Mouse (Mus musculus): ENCODE data around the gene Anp32a. TPM values are rescaled to one million over a fixed set of nuclear protein-coding genes. Genes with fewer than 3 reads are reported as not detected.
A peak's percentile ranks its signal among the peaks of the same experiment; 100 is the strongest.

Anp32a gene
- polyA plus RNA-seq, 1 experiment from 2014 or later: 206 TPM

DNA sequence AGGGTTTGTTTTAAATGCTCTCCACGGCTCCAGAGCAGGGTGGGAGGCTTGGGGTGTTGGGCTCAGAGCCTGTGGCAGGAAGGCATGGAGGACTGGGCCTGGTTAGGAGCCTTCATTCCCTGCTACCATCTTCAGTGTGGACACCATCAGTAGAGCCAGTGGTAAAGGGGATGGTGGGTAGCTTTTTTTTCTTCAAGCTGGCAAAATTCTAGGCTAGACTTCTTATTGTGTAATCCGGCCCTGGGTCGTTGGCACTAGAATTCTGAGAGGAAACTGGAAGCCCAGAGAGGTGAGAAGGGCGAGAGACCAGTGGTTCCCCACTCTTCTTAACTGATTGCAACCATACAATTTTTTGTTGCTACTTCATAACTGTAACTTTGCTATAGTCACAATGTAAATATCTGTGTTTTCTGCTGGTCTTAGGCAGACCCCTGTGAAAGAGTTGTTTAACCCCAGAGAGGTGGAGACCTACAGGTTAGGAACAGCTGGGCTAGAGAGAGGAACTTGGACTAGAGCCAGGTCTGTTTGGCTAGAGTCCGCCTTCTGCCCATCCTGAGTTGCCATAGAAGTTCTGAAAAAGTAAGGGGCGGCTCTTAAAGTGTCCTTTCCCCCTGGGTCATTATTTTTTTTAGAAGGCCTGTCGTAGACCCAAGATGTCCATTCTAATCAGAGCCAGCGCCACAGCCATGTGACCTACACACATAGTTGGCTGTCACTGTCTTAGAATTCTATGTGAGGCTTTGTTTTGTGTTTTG, 24.4 kb downstream of the Anp32a start:
- WGBS: 71% methylated on average over 8 of the region's 8 CpGs
- H3K36me3 ChIP-seq (ENCODE audit: control insufficient read depth, insufficient read depth, low read length): no peaks in the 10 kb centered on the region
- ATAC-seq: no peak
- H3K4me2 ChIP-seq (ENCODE audit: low read depth, low read length): no peak overlapping the region
- no peaks in the 10 kb centered on the region for H3K27me3 ChIP-seq (replicated peaks; ENCODE audit: control insufficient read depth, insufficient read depth, low read length)
- no peak overlapping the region for H3K9ac ChIP-seq (ENCODE audit: low read depth, low read length)
- H3K9me3 ChIP-seq (ENCODE audit: control insufficient read depth, low read length): no peaks in the 10 kb centered on the region
- no peak overlapping the region for H3K4me3 ChIP-seq (ENCODE audit: low read length)
- H3K27ac ChIP-seq (ENCODE audit: low read length): no peak overlapping the region
- peaks cover 76% of the 10 kb centered on the region for H3K4me1 ChIP-seq (ENCODE audit: control insufficient read depth, insufficient read depth, low read length)

DNA sequence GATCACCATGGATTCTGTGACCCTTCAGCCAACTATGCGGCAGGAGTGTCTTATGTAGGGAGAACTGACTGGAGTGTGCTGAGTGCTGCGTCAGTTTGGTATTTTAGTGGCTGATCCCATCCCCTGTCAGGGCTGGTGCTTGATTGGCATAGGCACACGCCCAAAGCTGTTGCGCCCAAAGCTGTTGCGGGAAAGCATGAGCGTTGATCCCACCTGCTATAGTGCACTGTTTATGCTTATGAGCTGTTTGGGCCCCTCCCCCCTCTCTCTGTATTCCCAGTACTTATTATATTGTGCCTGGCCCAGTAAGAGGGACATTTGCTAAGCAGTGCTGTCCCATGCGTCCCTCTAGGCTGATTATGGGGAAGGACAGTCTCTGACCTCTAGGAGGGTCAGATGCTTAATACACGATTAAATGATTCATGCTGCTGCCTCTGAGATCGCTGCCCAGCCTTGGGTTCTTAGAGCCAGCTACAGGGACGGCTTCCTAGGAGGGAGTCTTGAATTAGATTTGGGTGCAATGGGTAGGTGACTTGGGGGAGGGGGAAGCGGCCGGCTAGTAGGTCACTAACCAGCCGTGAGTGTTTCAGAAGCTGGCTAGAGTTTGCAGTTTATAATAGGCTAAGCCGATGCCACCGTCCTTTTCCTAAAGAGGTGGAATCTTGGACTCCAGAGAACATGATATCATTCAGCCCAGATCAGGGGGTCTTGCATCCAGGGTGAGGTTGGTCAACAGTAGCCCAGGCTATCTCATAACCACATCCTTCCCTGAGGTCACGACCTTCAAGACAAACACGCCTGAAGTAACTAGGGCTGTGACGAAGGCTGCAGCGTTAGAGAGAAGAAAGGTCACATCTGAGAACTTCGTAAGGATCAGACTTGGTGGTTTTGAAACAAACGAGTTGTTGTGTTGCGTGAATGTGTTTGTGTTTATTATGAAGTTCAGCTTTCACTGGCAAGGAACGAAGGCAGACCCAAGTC, 25.7 kb downstream of the Anp32a start:
- H3K9ac ChIP-seq (ENCODE audit: low read depth, low read length): no peak overlapping the region
- no peak overlapping the region for H3K4me2 ChIP-seq (ENCODE audit: low read depth, low read length)
- H3K4me1 ChIP-seq (ENCODE audit: control insufficient read depth, insufficient read depth, low read length): peaks cover 85% of the 10 kb centered on the region
- ATAC-seq: no peak
- no peak overlapping the region for H3K4me3 ChIP-seq (ENCODE audit: low read length)
- H3K27me3 ChIP-seq (replicated peaks; ENCODE audit: control insufficient read depth, insufficient read depth, low read length): no peaks in the 10 kb centered on the region
- no peak overlapping the region for H3K27ac ChIP-seq (ENCODE audit: low read length)
- H3K9me3 ChIP-seq (ENCODE audit: control insufficient read depth, low read length): no peaks in the 10 kb centered on the region
- 59% methylated on average over 23 of the region's 23 CpGs for WGBS
- no peaks in the 10 kb centered on the region for H3K36me3 ChIP-seq (ENCODE audit: control insufficient read depth, insufficient read depth, low read length)

DNA sequence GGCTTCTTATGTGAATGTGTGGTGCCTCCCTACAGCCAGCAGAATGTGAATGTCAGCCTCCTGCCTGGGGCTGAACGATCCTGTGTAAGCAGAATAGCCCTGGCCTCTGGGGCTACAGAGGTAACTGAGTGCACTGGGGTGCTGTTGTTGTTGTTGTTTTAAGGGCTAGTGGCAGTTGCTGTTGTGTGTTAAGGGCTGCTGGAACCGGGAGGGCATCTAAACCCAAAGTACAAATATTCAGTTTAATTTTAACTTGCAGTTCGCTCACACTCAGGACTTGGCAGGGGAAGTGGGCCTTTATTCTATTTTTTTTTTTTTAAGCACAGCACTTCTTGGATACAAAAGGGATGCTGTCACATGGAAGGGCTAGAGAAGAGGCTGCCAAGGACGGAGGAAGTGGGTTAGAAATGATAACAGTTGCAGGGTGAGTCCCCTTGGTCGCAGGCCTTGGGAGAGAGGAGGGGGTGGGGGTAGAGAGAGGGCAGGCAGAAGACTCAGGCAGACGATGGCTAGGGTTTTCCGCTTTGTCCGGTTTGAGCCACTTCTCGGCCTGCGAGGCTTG, 26.5 kb downstream of the Anp32a start:
- Histone ChIP-seq H3K27me3 (replicated peaks; ENCODE audit: control insufficient read depth, insufficient read depth, low read length) (no peaks in the 10 kb centered on the region), H3K9me3 (ENCODE audit: control insufficient read depth, low read length) (no peaks in the 10 kb centered on the region), H3K9ac (ENCODE audit: low read depth, low read length) (no peak overlapping the region), H3K4me3 (ENCODE audit: low read length) (no peak overlapping the region), H3K27ac (ENCODE audit: low read length) (no peak overlapping the region; the same call in 1 of the 2 replicates), H3K4me2 (ENCODE audit: low read depth, low read length) (no peak overlapping the region), H3K36me3 (ENCODE audit: control insufficient read depth, insufficient read depth, low read length) (no peaks in the 10 kb centered on the region), H3K4me1 (ENCODE audit: control insufficient read depth, insufficient read depth, low read length) (peaks cover 85% of the 10 kb centered on the region)
- 38% methylated on average over 10 of the region's 10 CpGs for WGBS
- ATAC-seq: no peak

DNA sequence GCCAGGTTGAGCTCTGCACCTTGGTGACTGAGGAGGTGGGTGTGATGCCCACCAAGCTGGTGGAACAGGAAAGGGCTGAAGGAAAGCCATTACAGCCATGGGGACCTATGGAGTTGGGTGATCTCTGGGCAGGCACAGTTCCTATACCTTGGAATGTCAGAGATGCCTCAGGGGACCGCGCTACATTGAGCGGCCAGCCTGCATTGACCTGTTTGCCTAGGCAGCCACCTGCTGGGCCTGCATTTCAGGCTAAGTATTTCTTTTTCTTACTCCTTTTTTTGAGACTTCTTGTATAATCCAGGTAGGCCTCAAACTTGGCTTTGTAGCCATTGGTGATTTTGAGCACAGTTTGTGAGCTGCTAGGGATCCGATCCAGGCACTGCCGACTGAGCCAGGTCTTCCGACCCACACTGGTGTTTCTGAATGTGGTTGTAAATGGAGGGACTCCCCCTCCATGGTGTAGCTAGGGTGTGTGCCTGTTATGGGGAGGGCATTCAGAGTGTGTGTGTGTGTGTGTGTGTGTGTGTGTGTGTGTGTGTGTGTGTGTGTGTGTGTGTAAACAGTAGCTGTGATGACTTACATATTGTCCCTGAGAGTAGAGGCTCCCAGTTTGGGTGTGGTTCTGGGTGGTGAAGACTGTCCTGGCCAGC, 27.3 kb downstream of the Anp32a start:
- WGBS: 76% methylated on average over 6 of the region's 6 CpGs
- Histone ChIP-seq H3K4me3 (ENCODE audit: low read length) (no peak overlapping the region), H3K9ac (ENCODE audit: low read depth, low read length) (0 out of 2 replicates have a peak overlapping the region, but pooled peaks have one; percentile 17), H3K27me3 (replicated peaks; ENCODE audit: control insufficient read depth, insufficient read depth, low read length) (no peaks in the 10 kb centered on the region), H3K27ac (ENCODE audit: low read length) (no peak overlapping the region), H3K4me2 (ENCODE audit: low read depth, low read length) (no peak overlapping the region), H3K36me3 (ENCODE audit: control insufficient read depth, insufficient read depth, low read length) (no peaks in the 10 kb centered on the region), H3K4me1 (ENCODE audit: control insufficient read depth, insufficient read depth, low read length) (peaks cover 84% of the 10 kb centered on the region), H3K9me3 (ENCODE audit: control insufficient read depth, low read length) (no peaks in the 10 kb centered on the region)
- 0 out of 2 replicates have a peak, but pooled peaks have one; percentile 11 for ATAC-seq

DNA sequence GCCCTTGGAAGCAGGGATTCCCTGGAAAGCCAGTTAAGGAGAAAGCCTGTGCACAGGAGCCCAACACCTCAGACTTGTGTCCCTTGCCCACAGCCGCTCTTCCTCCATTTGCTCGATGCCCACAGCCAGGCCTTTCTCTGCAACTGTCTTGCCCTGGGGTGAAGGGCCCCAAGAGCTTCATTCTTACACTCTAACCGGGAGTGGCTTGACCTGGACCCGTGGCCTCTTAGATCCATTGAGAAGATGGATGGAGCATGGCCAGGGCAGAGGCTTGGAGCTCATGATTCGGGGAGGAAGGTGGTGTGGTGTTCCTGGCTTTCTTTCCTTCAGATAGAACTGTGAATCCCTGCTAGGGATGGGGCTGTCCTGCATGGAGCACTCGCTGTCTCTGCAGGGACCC, 28.1 kb downstream of the Anp32a start:
- Histone ChIP-seq H3K27ac (ENCODE audit: low read length) (no peak overlapping the region), H3K9ac (ENCODE audit: low read depth, low read length) (no peak overlapping the region), H3K4me3 (ENCODE audit: low read length) (no peak overlapping the region), H3K4me1 (ENCODE audit: control insufficient read depth, insufficient read depth, low read length) (peaks cover 84% of the 10 kb centered on the region), H3K9me3 (ENCODE audit: control insufficient read depth, low read length) (no peaks in the 10 kb centered on the region), H3K36me3 (ENCODE audit: control insufficient read depth, insufficient read depth, low read length) (no peaks in the 10 kb centered on the region), H3K27me3 (replicated peaks; ENCODE audit: control insufficient read depth, insufficient read depth, low read length) (no peaks in the 10 kb centered on the region), H3K4me2 (ENCODE audit: low read depth, low read length) (no peak overlapping the region)
- WGBS: 66% methylated on average over 6 of the region's 6 CpGs
- ATAC-seq: no peak

DNA sequence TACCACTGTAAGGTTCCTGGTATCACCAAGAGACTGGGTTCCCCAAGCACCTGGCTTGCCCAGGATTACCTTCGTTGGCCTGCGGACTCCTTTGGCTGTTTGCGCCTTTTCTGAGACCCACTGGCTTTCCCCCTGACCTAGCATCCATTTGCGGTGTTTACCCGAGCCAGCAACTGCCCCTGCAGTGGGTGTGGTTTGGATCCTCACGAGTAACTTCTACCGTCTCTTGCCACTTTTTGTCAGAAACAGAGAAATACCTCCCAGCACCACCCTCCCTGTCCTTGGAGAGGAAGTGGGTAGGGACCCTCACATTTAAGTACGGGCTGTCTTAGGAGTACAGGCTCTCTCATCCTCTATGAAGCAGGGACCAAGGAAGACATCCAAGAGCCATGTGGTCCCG, 29.1 kb downstream of the Anp32a start:
- Histone ChIP-seq H3K27ac (ENCODE audit: low read length) (no peak overlapping the region), H3K9me3 (ENCODE audit: control insufficient read depth, low read length) (no peaks in the 10 kb centered on the region), H3K4me2 (ENCODE audit: low read depth, low read length) (no peak overlapping the region), H3K27me3 (replicated peaks; ENCODE audit: control insufficient read depth, insufficient read depth, low read length) (no peaks in the 10 kb centered on the region), H3K4me1 (ENCODE audit: control insufficient read depth, insufficient read depth, low read length) (peaks cover 84% of the 10 kb centered on the region), H3K36me3 (ENCODE audit: control insufficient read depth, insufficient read depth, low read length) (peaks cover 4% of the 10 kb centered on the region; the same call in 1 of the 2 replicates), H3K9ac (ENCODE audit: low read depth, low read length) (no peak overlapping the region), H3K4me3 (ENCODE audit: low read length) (no peak overlapping the region)
- WGBS: 64% methylated on average over 9 of the region's 9 CpGs
- ATAC-seq: no peak

DNA sequence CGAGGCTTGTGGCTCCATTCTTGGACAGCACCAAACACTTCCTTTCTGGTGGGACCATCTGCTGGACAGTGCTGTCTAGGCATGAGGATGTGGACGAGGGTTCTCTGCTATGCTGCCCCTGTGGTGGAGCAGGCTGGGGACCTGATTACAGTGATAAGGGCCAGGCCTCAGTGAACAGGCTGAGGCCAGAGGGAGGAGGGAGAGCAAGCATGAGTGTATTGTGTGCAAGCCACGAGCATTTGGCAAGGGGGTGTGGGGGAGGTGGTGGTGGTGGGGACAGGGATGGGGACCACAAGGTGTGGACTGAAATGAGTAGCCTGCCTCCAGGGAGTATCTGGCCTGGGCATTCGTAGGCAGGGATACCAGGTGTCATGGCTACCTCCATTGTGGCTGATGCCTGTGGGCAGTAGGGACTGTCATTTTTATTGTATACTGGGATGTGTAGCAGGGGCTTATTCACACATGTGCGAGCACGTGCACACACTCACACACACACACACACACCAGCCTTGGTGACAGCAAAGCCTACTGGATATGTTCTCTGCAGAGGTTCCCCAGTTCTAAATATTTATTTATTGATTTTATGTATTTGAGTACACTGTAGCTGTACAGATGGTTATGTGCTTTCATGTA, 29.7 kb downstream of the Anp32a start:
- H3K9ac ChIP-seq (ENCODE audit: low read depth, low read length): no peak overlapping the region
- peaks cover 4% of the 10 kb centered on the region; the same call in 1 of the 2 replicates for H3K36me3 ChIP-seq (ENCODE audit: control insufficient read depth, insufficient read depth, low read length)
- 65% methylated on average over 6 of the region's 6 CpGs for WGBS
- H3K27ac ChIP-seq (ENCODE audit: low read length): no peak overlapping the region
- no peak for ATAC-seq
- H3K4me2 ChIP-seq (ENCODE audit: low read depth, low read length): no peak overlapping the region
- no peaks in the 10 kb centered on the region for H3K9me3 ChIP-seq (ENCODE audit: control insufficient read depth, low read length)
- no peak overlapping the region for H3K4me3 ChIP-seq (ENCODE audit: low read length)
- H3K4me1 ChIP-seq (ENCODE audit: control insufficient read depth, insufficient read depth, low read length): peaks cover 78% of the 10 kb centered on the region
- H3K27me3 ChIP-seq (replicated peaks; ENCODE audit: control insufficient read depth, insufficient read depth, low read length): no peaks in the 10 kb centered on the region

DNA sequence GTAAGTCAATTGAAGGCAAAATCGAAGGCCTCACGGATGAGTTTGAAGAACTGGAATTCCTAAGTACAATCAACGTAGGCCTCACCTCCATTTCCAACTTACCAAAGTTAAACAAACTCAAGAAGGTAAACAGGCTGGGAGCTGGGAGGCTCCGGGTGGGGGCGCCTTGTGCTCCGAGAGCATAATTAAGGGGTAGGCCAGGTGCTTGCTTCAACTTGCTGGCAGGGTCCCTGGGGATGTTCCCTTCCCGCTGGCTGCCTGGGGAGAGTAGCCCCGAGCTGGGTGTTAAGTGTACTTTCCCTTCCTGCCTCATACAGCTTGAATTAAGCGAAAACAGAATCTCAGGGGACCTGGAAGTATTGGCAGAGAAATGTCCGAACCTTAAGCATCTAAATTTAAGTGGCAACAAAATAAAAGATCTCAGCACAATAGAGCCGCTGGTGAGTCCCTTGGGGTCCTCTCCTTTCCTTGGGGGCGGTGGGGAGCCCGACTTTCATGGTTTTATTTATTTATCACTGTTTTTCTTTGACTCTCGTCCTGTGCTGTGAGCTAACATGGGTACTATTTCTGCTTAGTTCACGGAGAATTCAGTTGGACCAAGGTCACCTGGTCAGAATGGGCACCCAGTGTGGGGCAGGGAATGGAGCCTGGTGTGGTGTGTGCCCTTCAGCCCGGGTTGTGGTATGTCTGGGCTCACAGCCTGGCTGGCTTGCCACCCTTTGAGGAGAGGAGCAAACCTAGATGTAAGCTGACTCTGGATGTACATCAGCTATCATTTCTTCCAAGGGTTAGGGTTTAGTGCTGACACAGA, 30.9 kb downstream of the Anp32a start:
- peaks cover 4% of the 10 kb centered on the region; the same call in 1 of the 2 replicates for H3K36me3 ChIP-seq (ENCODE audit: control insufficient read depth, insufficient read depth, low read length)
- H3K4me1 ChIP-seq (ENCODE audit: control insufficient read depth, insufficient read depth, low read length): peaks cover 66% of the 10 kb centered on the region
- no peaks in the 10 kb centered on the region for H3K27me3 ChIP-seq (replicated peaks; ENCODE audit: control insufficient read depth, insufficient read depth, low read length)
- H3K4me2 ChIP-seq (ENCODE audit: low read depth, low read length): no peak overlapping the region
- H3K4me3 ChIP-seq (ENCODE audit: low read length): no peak overlapping the region
- no peak overlapping the region for H3K27ac ChIP-seq (ENCODE audit: low read length)
- no peak overlapping the region for H3K9ac ChIP-seq (ENCODE audit: low read depth, low read length)
- WGBS: 54% methylated on average over 16 of the region's 16 CpGs
- H3K9me3 ChIP-seq (ENCODE audit: control insufficient read depth, low read length): no peaks in the 10 kb centered on the region
- ATAC-seq: no peak

Data from intestine, embryonic 16.5 days (tissue).